Mouse (Mus musculus) left cerebral cortex, adult 2 months (tissue): ENCODE data around the gene Rfx2. TPM values are rescaled to one million over a fixed set of nuclear protein-coding genes. Genes with fewer than 3 reads are reported as not detected.

Source experiments
- DNase-seq, 2 experiments: peaks; one replicate each; pipeline ENCODE4 v3.0.0; 2021 to 2022; ENCODE audit warnings: low spot score in 2 of 2, mixed read lengths in 1 of 2; ENCODE audit errors: extremely low spot score in 1 of 2
- H3K27ac ChIP-seq: fragments of 200-600 bp; 2 replicates; pipeline ENCODE4 v1.8.1; 2022
- H3K4me3 ChIP-seq: fragments of 200-600 bp; 2 replicates; pipeline ENCODE4 v1.8.1; 2022
- CTCF ChIP-seq: fragments of 200-600 bp; IDR thresholded peaks from 2 replicates; pipeline ENCODE4 v1.8.1; 2022; ENCODE audit warnings: antibody characterized with exemption, mild to moderate bottlenecking, moderate library complexity
- intact Hi-C: fragments of 180-260 bp; cut with DNase I; formaldehyde crosslinking; loops from one replicate; pipeline ENCODE4 v1.15.1; 2025
- total RNA-seq, 2 experiments: library from RNA; stranded (reverse); gene quantifications; 2 replicates each; pipeline ENCODE4 v1.2.3; 2021

The Rfx2 gene
- total RNA-seq, 2 experiments from 2014 or later, result 2.2 to 3.5 TPM

DNA sequence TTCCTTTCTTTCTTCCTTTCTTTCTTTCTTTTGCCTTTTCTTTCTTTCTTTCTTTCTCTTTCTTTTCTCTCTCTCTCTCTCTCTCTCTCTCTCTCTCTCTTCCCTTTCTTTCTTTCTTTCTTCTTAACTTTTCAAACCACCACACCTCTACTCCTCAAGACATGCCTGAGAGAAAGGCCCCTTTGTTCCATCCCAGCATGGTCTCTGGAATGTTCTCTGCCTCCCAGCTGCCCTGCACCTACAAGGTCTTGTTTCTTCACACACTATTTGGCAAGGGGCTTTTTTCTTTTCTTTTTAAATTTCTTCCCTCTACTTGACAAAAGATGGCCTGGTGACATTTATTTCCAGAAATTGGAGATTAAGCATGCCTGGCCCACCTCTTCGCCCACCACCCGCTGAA is 101.2 kb downstream of the Rfx2 start:
- H3K4me3 ChIP-seq, result no peak overlapping the region
- no peak for TF ChIP-seq CTCF
- no peak overlapping the region for H3K27ac ChIP-seq
- intact Hi-C loops, result no loop called here
- DNase-seq, result no peak

DNA sequence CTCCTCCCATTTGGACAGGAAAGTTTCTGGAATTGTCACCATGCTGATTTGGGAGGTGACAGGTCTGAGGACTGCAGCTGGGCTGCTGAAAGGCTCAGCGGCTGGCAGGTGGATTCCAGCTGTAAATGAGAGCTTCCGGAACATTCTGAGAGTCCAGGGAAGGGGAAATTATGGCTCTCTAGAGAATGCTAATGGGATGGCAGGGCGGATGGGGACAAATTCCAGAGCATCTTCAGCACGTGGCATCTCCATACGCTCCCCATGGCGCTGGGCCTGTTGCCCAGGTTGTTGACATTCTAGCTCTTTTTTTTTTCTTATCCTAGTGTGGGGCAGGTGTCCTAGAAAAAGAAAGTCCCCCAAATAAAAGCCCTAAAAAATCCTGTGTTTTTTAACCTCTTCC is 101.7 kb downstream of the Rfx2 start:
- Histone ChIP-seq H3K27ac (no peak overlapping the region), H3K4me3 (no peak overlapping the region)
- intact Hi-C loops, result no loop called here
- no peak for DNase-seq
- TF ChIP-seq CTCF, result no peak

DNA sequence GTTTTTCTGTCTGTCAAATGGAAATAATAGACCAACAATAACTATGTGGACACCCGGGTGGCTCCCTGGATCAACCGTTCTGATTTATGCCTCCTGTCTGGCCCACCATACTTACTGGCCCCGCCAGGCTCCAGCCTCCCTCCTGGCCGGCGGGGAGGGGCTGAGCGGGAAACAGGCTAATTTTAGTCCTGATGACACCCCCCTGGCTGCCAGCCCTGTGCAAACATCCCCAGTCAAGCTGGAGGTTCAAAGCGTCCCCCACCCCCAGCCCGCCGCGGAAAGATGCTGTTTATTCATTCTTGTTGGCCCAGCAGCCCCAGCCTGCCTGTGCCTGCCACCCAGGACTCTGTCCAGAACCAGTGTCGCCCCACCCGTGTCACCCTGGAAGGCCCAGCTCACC is 102.7 kb downstream of the Rfx2 start:
- DNase-seq, result no peak
- no peak overlapping the region for H3K4me3 ChIP-seq
- TF ChIP-seq CTCF, result no peak
- H3K27ac ChIP-seq, result no peak overlapping the region
- intact Hi-C loops, result no loop called here

DNA sequence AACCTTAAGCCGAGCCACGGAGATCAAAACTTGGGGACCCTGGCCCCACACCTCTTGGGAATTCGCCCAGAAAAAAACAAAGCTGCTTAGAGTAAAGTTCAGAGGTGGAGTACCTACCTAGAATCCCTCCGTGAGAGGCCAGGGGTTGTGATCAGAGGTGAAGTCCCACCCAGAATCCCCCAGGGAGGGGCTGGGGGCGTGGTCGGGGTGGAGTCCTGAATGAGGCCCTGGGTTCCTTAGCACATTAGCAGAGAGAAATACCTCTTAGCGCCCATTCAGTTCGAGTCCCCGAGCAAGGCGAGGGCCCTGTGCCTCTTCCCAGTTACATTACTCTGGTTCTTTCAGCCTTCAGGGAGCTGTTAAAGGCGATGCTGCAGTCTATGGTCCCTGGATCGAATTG is 103.2 kb downstream of the Rfx2 start:
- DNase-seq, result no peak
- Histone ChIP-seq H3K27ac (no peak overlapping the region), H3K4me3 (no peak overlapping the region)
- TF ChIP-seq CTCF, result no peak
- intact Hi-C loops, result no loop called here

DNA sequence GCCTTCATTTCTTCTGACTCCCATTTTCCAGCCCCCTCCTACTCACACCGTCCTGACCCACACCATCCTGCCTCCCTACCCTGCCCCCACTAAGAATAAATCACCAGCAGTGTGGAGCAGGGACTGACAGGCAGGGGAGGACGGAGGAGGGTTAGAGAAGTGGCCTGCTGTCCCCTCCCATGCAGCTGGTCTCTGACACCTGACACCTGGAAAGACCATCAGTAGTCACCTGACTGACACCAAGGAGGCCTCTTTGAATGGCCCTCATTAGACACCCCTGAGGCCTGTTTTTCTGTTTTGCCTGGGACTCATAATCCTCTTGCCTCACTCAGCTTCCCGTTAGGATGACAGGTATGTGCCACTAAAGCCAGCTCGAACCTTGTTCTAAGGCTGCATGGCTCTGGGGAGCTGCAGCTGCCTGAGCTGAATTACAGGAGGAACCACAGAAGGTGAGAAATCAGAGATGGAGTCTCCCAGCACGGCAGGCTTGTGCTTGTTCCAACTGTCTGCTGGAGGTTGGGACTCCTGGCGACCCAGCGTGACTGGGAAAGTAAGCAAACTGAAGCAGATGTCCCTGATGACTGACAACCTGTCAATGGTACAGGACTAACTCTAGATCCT is 103.7 kb downstream of the Rfx2 start:
- no peak overlapping the region for H3K27ac ChIP-seq
- intact Hi-C loops, result no loop called here
- no peak overlapping the region for H3K4me3 ChIP-seq
- no peak for DNase-seq
- no peak for TF ChIP-seq CTCF

Other genes starting within 250 kb of the Rfx2 start
- 100 to 1,000 TPM; 133 to 148 TPM for gene Safb2, start 246.4 kb downstream of the Rfx2 start, total RNA-seq
- gene Safb, start 246.2 kb downstream of the Rfx2 start, total RNA-seq, result 100 to 1,000 TPM; 160 to 168 TPM
- gene 2410015M20Rik, start 221.2 kb downstream of the Rfx2 start, total RNA-seq, result 100 to 1,000 TPM; 123 to 148 TPM
- 100 to 1,000 TPM; 351 to 353 TPM for gene Rpl36, start 217.6 kb downstream of the Rfx2 start, total RNA-seq
- 10 to 100 TPM; 62.7 to 62.8 TPM for gene Lonp1, start 204.1 kb downstream of the Rfx2 start, total RNA-seq
- under 1 TPM; 0.38 to 0.65 TPM for gene Catsperd, start 202.9 kb downstream of the Rfx2 start, total RNA-seq
- gene Ranbp3, start 157.7 kb downstream of the Rfx2 start, total RNA-seq, result 100 to 1,000 TPM in 1 of 2 experiments, 10 to 100 TPM in 1; 92.7 to 101 TPM
- 100 to 1,000 TPM; 202 to 208 TPM for gene Ndufa11, start 113.2 kb downstream of the Rfx2 start, total RNA-seq
- 10 to 100 TPM in 1 of 2 experiments, 1 to 10 TPM in 1; 8.8 to 12.7 TPM for gene Vmac, start 113.0 kb downstream of the Rfx2 start, total RNA-seq
- gene Nrtn, start 73.5 kb downstream of the Rfx2 start, total RNA-seq, result 1 to 10 TPM; 4.1 to 4.5 TPM
- 10 to 100 TPM; 69.0 to 73.5 TPM for gene Dus3l, start 66.3 kb downstream of the Rfx2 start, total RNA-seq
- 1 to 10 TPM; 1.3 to 2.6 TPM for gene Prr22, start 60.8 kb downstream of the Rfx2 start, total RNA-seq
- not detected for gene Acsbg2, start 43.4 kb upstream of the Rfx2 start, total RNA-seq
- not detected for gene 1700061G19Rik, start 44.5 kb upstream of the Rfx2 start, total RNA-seq
- gene Mllt1, start 104.4 kb upstream of the Rfx2 start, total RNA-seq, result 10 to 100 TPM; 80.8 to 87.6 TPM
- gene Acer1, start 151.1 kb upstream of the Rfx2 start, total RNA-seq, result not detected
- 10 to 100 TPM; 62.4 to 64.7 TPM for gene Clpp, start 159.3 kb upstream of the Rfx2 start, total RNA-seq
- 10 to 100 TPM; 22.8 to 26.9 TPM for gene Alkbh7, start 166.3 kb upstream of the Rfx2 start, total RNA-seq
- gene Pspn, start 169.0 kb upstream of the Rfx2 start, total RNA-seq, result not detected
- gene Gtf2f1, start 180.3 kb upstream of the Rfx2 start, total RNA-seq, result 10 to 100 TPM; 61.0 to 61.2 TPM
- gene Gm17949, start 180.5 kb upstream of the Rfx2 start, total RNA-seq, result under 1 TPM in 1 of 2 experiments, not detected in 1; 0.49 TPM
- 100 to 1,000 TPM; 107 to 110 TPM for gene Khsrp, start 200.5 kb upstream of the Rfx2 start, total RNA-seq
- not detected for gene Slc25a41, start 210.6 kb upstream of the Rfx2 start, total RNA-seq
- gene Crb3, start 228.1 kb upstream of the Rfx2 start, total RNA-seq, result under 1 TPM in 1 of 2 experiments, not detected in 1; 0.77 TPM
- gene Slc25a23, start 228.8 kb upstream of the Rfx2 start, total RNA-seq, result 100 to 1,000 TPM; 322 to 366 TPM
- 1 to 10 TPM; 1.0 to 1.5 TPM for gene Dennd1c, start 247.5 kb upstream of the Rfx2 start, total RNA-seq